Mouse (Mus musculus) limb, embryonic 14.5 days (tissue): ENCODE data around the gene Pgbd5. TPM values are rescaled to one million over a fixed set of nuclear protein-coding genes. Genes with fewer than 3 reads are reported as not detected.

Experiments
- ATAC-seq: fragments of 200-750 bp; cut with Nextera tagmentation; 2 replicates; pipeline ENCODE4 v1.8.0; 2017; ENCODE audit warnings: low read depth, moderate number of reproducible peaks, moderate TSS enrichment; ENCODE audit not compliant: low FRiP score
- DNase-seq: peaks from one replicate; pipeline ENCODE4 v3.0.0-alpha.2; 2015; ENCODE audit warnings: low spot score
- H3K27ac ChIP-seq: fragments of 300-500 bp; sonication (generic); replicated peaks from 2 replicates; pipeline ENCODE4 v1.5.1; 2014; ENCODE audit warnings: low read depth, mild to moderate bottlenecking, low read length, moderate library complexity, mixed read lengths
- H3K27me3 ChIP-seq: fragments of 300-500 bp; sonication (generic); 2 replicates; pipeline ENCODE4 v1.6.1; 2014; ENCODE audit warnings: low read length, mixed read lengths; ENCODE audit not compliant: control insufficient read depth, insufficient read depth
- H3K36me3 ChIP-seq: fragments of 300-500 bp; sonication (generic); 2 replicates; pipeline ENCODE4 v1.6.1; 2014; ENCODE audit warnings: mild to moderate bottlenecking, low read length, moderate library complexity, mixed read lengths; ENCODE audit not compliant: control insufficient read depth, insufficient read depth
- H3K4me1 ChIP-seq: fragments of 300-500 bp; sonication (generic); 2 replicates; pipeline ENCODE4 v1.6.1; 2014; ENCODE audit warnings: antibody characterized with exemption, low read length, mixed read lengths; ENCODE audit not compliant: control insufficient read depth, insufficient read depth
- H3K4me2 ChIP-seq: fragments of 300-500 bp; sonication (generic); replicated peaks from 2 replicates; pipeline ENCODE4 v1.6.1; 2014; ENCODE audit warnings: low read depth, mild to moderate bottlenecking, low read length, moderate library complexity; ENCODE audit not compliant: severe bottlenecking
- H3K4me3 ChIP-seq: fragments of 300-500 bp; sonication (generic); replicated peaks from 2 replicates; pipeline ENCODE4 v1.5.1; 2014; ENCODE audit warnings: low read length
- H3K9ac ChIP-seq: fragments of 300-500 bp; sonication (generic); 2 replicates; pipeline ENCODE4 v1.6.1; 2014; ENCODE audit warnings: mild to moderate bottlenecking, low read depth, low read length, moderate library complexity; ENCODE audit not compliant: severe bottlenecking
- H3K9me3 ChIP-seq: fragments of 300-500 bp; sonication (generic); 2 replicates; pipeline ENCODE4 v1.6.1; 2016; ENCODE audit warnings: low read length; ENCODE audit not compliant: control insufficient read depth
- POLR2A ChIP-seq: fragments of 200-500 bp; IDR thresholded peaks from 2 replicates; pipeline ENCODE4 v1.8.0; 2012; ENCODE audit warnings: inconsistent platforms, mild to moderate bottlenecking, moderate library complexity, borderline replicate concordance; ENCODE audit not compliant: insufficient read depth, insufficient read length; ENCODE audit errors: extremely low read depth
- WGBS: fragments of 180-500 bp; shearing (Covaris S2); extraction: QIAGEN DNeasy Blood & Tissue Kit; methylation state at CpG from one replicate; pipeline ENCODE4 v1.1.7; 2014; 5-methylcytosine and 5-hydroxymethylcytosine counted together
- polyA plus RNA-seq, 2 experiments: library from polyadenylated mRNA; depleted of rRNA in 1 of 2; stranded (reverse) in 1 of 2; unstranded in 1 of 2; fragments of >200 nt; fragmentation: Nextera tagmentation in 1 of 2; extraction: Ambion mirVana in 1 of 2; gene quantifications; 2 replicates each; pipeline versions ENCODE4 v1.2.1 to v1.2.3; 2012 to 2014

Gene Pgbd5
- polyA plus RNA-seq, 2 experiments, result 3.9 to 8.0 TPM

DNA sequence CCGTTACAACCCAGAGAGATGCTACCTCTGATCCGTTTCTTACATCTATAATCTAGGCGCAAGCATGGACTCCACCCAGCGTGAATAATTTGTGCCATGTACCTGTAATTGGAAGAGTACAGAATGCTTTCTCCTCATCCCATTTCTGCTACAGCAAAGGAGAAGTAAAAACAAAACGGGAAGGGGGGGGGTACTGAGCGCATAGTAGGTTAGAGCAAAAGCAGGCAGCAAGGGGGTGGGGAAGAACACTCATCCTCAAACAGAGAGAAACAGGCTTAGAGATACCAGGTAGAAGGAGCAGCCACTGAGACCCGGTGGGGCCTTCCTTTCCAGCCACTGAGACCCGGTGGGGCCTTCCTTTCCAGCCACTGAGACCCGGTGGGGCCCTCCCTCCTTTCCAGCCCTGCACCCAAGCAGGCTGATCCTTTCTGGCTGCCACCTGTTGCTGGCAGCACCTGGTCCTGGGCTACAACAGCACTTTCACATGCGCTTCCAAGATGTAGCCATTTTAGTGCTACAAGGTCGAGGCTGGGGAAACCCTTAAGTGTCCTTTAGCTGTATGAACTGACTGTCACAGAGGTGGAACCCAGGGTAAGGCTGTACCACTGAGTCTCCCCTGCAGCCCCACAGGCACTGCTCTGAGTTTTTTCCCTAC lies 77.6 kb downstream of the Pgbd5 start:
- no peak for DNase-seq
- H3K27ac ChIP-seq, result no peak overlapping the region
- H3K36me3 ChIP-seq, result no peaks in the 10 kb centered on the region
- no peak overlapping the region for H3K9ac ChIP-seq
- no peaks in the 10 kb centered on the region for H3K27me3 ChIP-seq
- no peak for ATAC-seq
- H3K9me3 ChIP-seq, result no peaks in the 10 kb centered on the region
- no peak overlapping the region for H3K4me2 ChIP-seq
- no peak for TF ChIP-seq POLR2A
- no peak overlapping the region for H3K4me3 ChIP-seq
- 74% methylated on average over 11 of the region's 11 CpGs for WGBS
- H3K4me1 ChIP-seq, result no peaks in the 10 kb centered on the region

DNA sequence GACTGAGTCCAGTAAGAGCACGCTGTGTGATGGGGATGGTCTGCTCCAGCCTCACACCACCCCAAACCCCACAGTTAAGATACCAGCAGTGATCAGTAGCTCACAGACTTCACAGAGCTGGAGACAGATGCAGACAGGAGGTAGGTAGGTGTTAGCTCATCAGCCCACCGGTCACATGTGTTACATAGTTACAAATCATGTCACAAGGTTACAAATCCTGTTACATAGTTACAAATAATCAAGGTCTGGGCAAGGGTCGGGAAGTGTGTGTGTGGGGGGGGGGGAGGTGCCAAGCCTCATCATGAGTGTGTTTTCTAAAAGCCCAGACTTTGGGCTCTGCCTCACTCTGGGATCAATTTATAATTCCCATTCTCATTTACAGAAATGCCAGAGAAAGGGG lies 78.5 kb downstream of the Pgbd5 start:
- Histone ChIP-seq H3K27me3 (no peaks in the 10 kb centered on the region), H3K36me3 (no peaks in the 10 kb centered on the region), H3K4me1 (no peaks in the 10 kb centered on the region), H3K9me3 (no peaks in the 10 kb centered on the region), H3K27ac (no peak overlapping the region), H3K4me2 (no peak overlapping the region), H3K4me3 (no peak overlapping the region), H3K9ac (no peak overlapping the region)
- DNase-seq (no peak), ATAC-seq (no peak)
- no peak for TF ChIP-seq POLR2A
- WGBS, result 74% methylated on average over 3 of the region's 3 CpGs

DNA sequence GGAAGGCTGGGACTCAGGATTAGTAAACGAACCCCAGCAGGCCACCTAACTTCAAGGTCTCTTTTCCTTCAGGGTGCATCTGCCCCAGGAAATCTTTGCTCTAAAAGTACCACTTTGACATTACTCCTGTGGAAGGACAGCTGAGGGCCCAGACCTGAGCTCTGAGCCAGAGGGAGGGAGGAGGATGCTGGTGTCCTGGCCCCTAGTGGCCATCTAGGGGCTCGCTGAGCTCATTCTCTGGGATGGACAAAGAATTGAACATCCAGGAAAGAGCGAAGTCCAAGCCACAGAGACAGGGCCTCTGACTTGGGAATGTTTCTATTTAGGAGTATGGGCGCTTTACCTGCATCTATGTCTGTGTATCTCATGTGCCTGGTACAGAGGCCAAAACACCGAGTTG lies 87.8 kb downstream of the Pgbd5 start:
- no peak for ATAC-seq
- Histone ChIP-seq H3K4me2 (no peak overlapping the region), H3K27me3 (no peaks in the 10 kb centered on the region), H3K36me3 (no peaks in the 10 kb centered on the region), H3K9ac (no peak overlapping the region), H3K9me3 (no peaks in the 10 kb centered on the region), H3K27ac (no peak overlapping the region), H3K4me1 (no peaks in the 10 kb centered on the region), H3K4me3 (no peak overlapping the region)
- WGBS, result 64% methylated on average over 5 of the region's 5 CpGs
- TF ChIP-seq POLR2A, result no peak
- DNase-seq, result no peak

DNA sequence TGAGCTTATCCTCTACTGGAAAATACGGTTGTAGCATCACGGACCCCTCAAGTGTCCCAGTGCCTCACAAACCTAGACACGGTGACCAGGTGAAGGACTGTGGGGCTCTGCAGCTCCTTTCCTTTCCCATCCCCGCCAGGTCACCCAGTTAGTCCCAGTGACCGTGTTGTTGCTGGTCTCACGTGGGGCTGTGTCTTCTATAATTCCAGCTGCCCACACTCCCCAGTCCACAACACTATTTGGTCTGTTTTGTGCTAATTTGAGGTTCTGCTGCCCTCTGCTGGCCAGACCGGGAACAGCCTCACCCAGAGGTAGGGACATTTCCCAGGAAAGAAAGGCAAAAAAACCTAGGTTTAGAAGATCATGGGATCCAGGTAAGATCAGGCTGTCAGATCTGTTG lies 89.8 kb downstream of the Pgbd5 start:
- Histone ChIP-seq H3K4me2 (no peak overlapping the region), H3K27me3 (no peaks in the 10 kb centered on the region), H3K4me3 (no peak overlapping the region), H3K27ac (no peak overlapping the region), H3K36me3 (0 out of 2 replicates have a peak, but pooled peaks cover 3% of the 10 kb centered on the region), H3K9ac (no peak overlapping the region), H3K9me3 (no peaks in the 10 kb centered on the region), H3K4me1 (no peaks in the 10 kb centered on the region)
- 41% methylated on average over 7 of the region's 7 CpGs for WGBS
- peak; percentile 64; the same call in 1 of the 2 replicates for ATAC-seq
- DNase-seq, result peak; percentile 37
- TF ChIP-seq POLR2A, result no peak

DNA sequence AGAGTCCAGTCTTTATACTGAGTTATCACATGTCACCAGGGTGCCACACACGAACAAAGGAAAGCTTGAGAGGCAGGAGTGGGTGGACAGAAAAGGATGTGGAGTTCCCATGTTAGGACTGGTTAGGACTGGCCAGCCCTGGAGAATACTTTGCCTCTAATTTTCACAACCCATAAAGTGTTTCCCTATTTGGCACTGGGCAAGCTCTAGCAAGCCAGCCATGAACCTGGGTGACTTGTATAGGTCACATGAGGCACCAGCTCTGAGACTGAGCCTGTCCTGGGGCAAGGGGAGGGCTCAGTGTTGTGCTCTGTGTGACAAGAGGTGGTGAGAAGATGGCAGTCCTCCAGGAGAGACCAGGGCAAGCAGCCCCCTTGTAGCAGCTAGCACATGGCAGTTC lies 91.4 kb downstream of the Pgbd5 start:
- H3K27ac ChIP-seq, result no peak overlapping the region
- H3K36me3 ChIP-seq, result peaks cover 18% of the 10 kb centered on the region
- no peaks in the 10 kb centered on the region for H3K9me3 ChIP-seq
- ATAC-seq (no peak), DNase-seq (no peak)
- no peak for TF ChIP-seq POLR2A
- WGBS, result 39% methylated on average over 1 of the region's 1 CpGs
- no peaks in the 10 kb centered on the region for H3K4me1 ChIP-seq
- no peak overlapping the region for H3K4me2 ChIP-seq
- no peak overlapping the region for H3K9ac ChIP-seq
- no peak overlapping the region for H3K4me3 ChIP-seq
- no peaks in the 10 kb centered on the region for H3K27me3 ChIP-seq
